Mouse (Mus musculus) embryonic facial prominence, embryonic 13.5 days (tissue): ENCODE data around the gene Hist1h2bb. TPM values are rescaled to one million over a fixed set of nuclear protein-coding genes. Genes with fewer than 3 reads are reported as not detected.

Experiments
- ATAC-seq: fragments of 200-750 bp; cut with Nextera tagmentation; 2 replicates; pipeline ENCODE4 v1.8.0; 2017; ENCODE audit warnings: low read depth; ENCODE audit not compliant: insufficient number of reproducible peaks, insufficient read depth, low FRiP score, low TSS enrichment
- H3K27ac ChIP-seq: fragments of 300-500 bp; sonication (generic); 2 replicates; pipeline ENCODE4 v1.5.1; 2015; ENCODE audit warnings: moderate library complexity, mild to moderate bottlenecking, inconsistent platforms
- H3K27me3 ChIP-seq: fragments of 300-500 bp; sonication (generic); 2 replicates; pipeline ENCODE4 v1.6.1; 2015; ENCODE audit warnings: mild to moderate bottlenecking, inconsistent platforms
- H3K36me3 ChIP-seq: fragments of 300-500 bp; sonication (generic); 2 replicates; pipeline ENCODE4 v1.6.1; 2015; ENCODE audit warnings: mild to moderate bottlenecking, inconsistent platforms
- H3K4me1 ChIP-seq: fragments of 300-500 bp; sonication (generic); 2 replicates; pipeline ENCODE4 v1.6.1; 2015; ENCODE audit warnings: inconsistent platforms
- H3K4me2 ChIP-seq: fragments of 300-500 bp; sonication (generic); 2 replicates; pipeline ENCODE4 v1.6.1; 2015; ENCODE audit warnings: moderate library complexity, mild to moderate bottlenecking, inconsistent platforms
- H3K4me3 ChIP-seq: fragments of 300-500 bp; sonication (generic); 2 replicates; pipeline ENCODE4 v1.5.1; 2015; ENCODE audit warnings: mild to moderate bottlenecking, inconsistent platforms
- H3K9ac ChIP-seq: fragments of 300-500 bp; sonication (generic); 2 replicates; pipeline ENCODE4 v1.6.1; 2015; ENCODE audit warnings: mild to moderate bottlenecking, inconsistent platforms
- H3K9me3 ChIP-seq: fragments of 300-500 bp; sonication (generic); 2 replicates; pipeline ENCODE4 v1.6.1; 2016; ENCODE audit warnings: inconsistent platforms
- WGBS: fragments of 180-500 bp; shearing (Covaris S2); methylation state at CpG from one replicate; pipeline ENCODE4 v1.1.7; 2015; ENCODE audit warnings: mixed read lengths; 5-methylcytosine and 5-hydroxymethylcytosine counted together
- microRNA-seq: library from miRNA; unstranded; fragments of <30 nt; microRNA quantifications from one replicate; pipeline ENCODE4, GENCODE M21; 2016
- polyA plus RNA-seq: library from polyadenylated mRNA; unstranded; fragments of >200 nt; fragmentation: Nextera tagmentation; extraction: Ambion mirVana; gene quantifications from 2 replicates; pipeline ENCODE4 v1.2.1, GENCODE M21; 2015

Gene Hist1h2bb
- polyA plus RNA-seq, 1 experiment from 2014 or later, result 4.2 TPM

GRCm38 (mm10) chr13:23772561-23773313 is 26.2 kb downstream of the Hist1h2bb start:
- no peaks in the 10 kb centered on the region for H3K9me3 ChIP-seq
- no peak overlapping the region for H3K27ac ChIP-seq
- H3K4me3 ChIP-seq, result peak overlapping the region; percentile 19
- H3K27me3 ChIP-seq, result no peaks in the 10 kb centered on the region
- H3K4me1 ChIP-seq, result peaks cover 8% of the 10 kb centered on the region; the same call in 1 of the 2 replicates
- H3K4me2 ChIP-seq, result peak overlapping the region; percentile 51
- WGBS, result 17% methylated on average over 21 of the region's 21 CpGs
- ATAC-seq, result no peak
- no peaks in the 10 kb centered on the region for H3K36me3 ChIP-seq
- 0 out of 2 replicates have a peak overlapping the region, but pooled peaks have one; percentile 11 for H3K9ac ChIP-seq

GRCm38 (mm10) chr13:23778339-23778738 is 31.8 kb downstream of the Hist1h2bb start:
- Histone ChIP-seq H3K27ac (no peak overlapping the region), H3K9me3 (no peaks in the 10 kb centered on the region), H3K4me1 (no peaks in the 10 kb centered on the region), H3K4me3 (no peak overlapping the region), H3K27me3 (no peaks in the 10 kb centered on the region), H3K9ac (no peak overlapping the region), H3K36me3 (no peaks in the 10 kb centered on the region), H3K4me2 (no peak overlapping the region)
- no peak for ATAC-seq
- 91% methylated on average over 7 of the region's 7 CpGs for WGBS

- WGBS, result 78% methylated on average over 4 of the region's 4 CpGs
- no peak overlapping the region for H3K4me3 ChIP-seq
- no peak for ATAC-seq
Measured at GRCm38 (mm10) chr13:23779025-23779424, 32.5 kb downstream of the Hist1h2bb start.

GRCm38 (mm10) chr13:23792520-23792919 is 46.0 kb downstream of the Hist1h2bb start:
- Histone ChIP-seq H3K4me2 (no peak overlapping the region), H3K4me3 (no peak overlapping the region), H3K27me3 (no peaks in the 10 kb centered on the region), H3K9me3 (no peaks in the 10 kb centered on the region), H3K4me1 (no peaks in the 10 kb centered on the region), H3K9ac (no peak overlapping the region), H3K27ac (no peak overlapping the region), H3K36me3 (no peaks in the 10 kb centered on the region)
- WGBS, result 43% methylated on average over 2 of the region's 2 CpGs
- ATAC-seq, result no peak

More at GRCm38 (mm10) chr13:23779025-23779424, 32.5 kb downstream of the Hist1h2bb start:
- Histone ChIP-seq H3K9me3 (no peaks in the 10 kb centered on the region), H3K4me1 (no peaks in the 10 kb centered on the region), H3K9ac (no peak overlapping the region), H3K36me3 (no peaks in the 10 kb centered on the region), H3K27me3 (no peaks in the 10 kb centered on the region), H3K4me2 (no peak overlapping the region), H3K27ac (no peak overlapping the region)

Small RNA genes within 50 kb of the gene (microRNA-seq; reads per million reads assigned to microRNA genes)
- gene Gm44314, result not detected
- not detected for gene Gm44484

Other genes starting within 250 kb of the Hist1h2bb start
- 7.3 and 7.9 TPM in 2 replicates for gene Hist1h4h, start 215.7 kb upstream of the Hist1h2bb start, polyA plus RNA-seq
- gene Hist1h2af, start 212.8 kb upstream of the Hist1h2bb start, polyA plus RNA-seq, result 6.6 and 13.4 TPM in 2 replicates
- 5.3 and 6.7 TPM in 2 replicates for gene Hist1h3g, start 211.3 kb upstream of the Hist1h2bb start, polyA plus RNA-seq
- gene Hist1h2bh, start 203.3 kb upstream of the Hist1h2bb start, polyA plus RNA-seq, result 0.98 and 1.4 TPM in 2 replicates
- 1.2 and 1.3 TPM in 2 replicates for gene Hist1h3f, start 202.7 kb upstream of the Hist1h2bb start, polyA plus RNA-seq
- gene Hist1h4f, start 195.1 kb upstream of the Hist1h2bb start, polyA plus RNA-seq, result 2.9 TPM in 1 of 2 replicates, not detected in the other
- 0.52 and 0.61 TPM in 2 replicates for gene Hist1h1d, start 193.5 kb upstream of the Hist1h2bb start, polyA plus RNA-seq
- 5.8 and 8.7 TPM in 2 replicates for gene Hist1h3e, start 184.4 kb upstream of the Hist1h2bb start, polyA plus RNA-seq
- gene Hist1h2ae, start 175.5 kb upstream of the Hist1h2bb start, polyA plus RNA-seq, result 108 and 115 TPM in 2 replicates
- 7.5 and 10.6 TPM in 2 replicates for gene Hist1h2bg, start 175.3 kb upstream of the Hist1h2bb start, polyA plus RNA-seq
- 12.2 and 13.4 TPM in 2 replicates for gene Hist1h2bf, start 172.5 kb upstream of the Hist1h2bb start, polyA plus RNA-seq
- gene Hist1h2ad, start 172.4 kb upstream of the Hist1h2bb start, polyA plus RNA-seq, result 1.7 and 3.1 TPM in 2 replicates
- gene Hist1h3d, start 171.0 kb upstream of the Hist1h2bb start, polyA plus RNA-seq, result 7.6 and 8.4 TPM in 2 replicates
- gene Hist1h4d, start 165.1 kb upstream of the Hist1h2bb start, polyA plus RNA-seq, result 141 and 160 TPM in 2 replicates
- gene Hist1h2be, start 125.6 kb upstream of the Hist1h2bb start, polyA plus RNA-seq, result 3.3 and 4.1 TPM in 2 replicates
- gene Hist1h1e, start 124.2 kb upstream of the Hist1h2bb start, polyA plus RNA-seq, result 24.8 and 26.3 TPM in 2 replicates
- 1.2 and 1.4 TPM in 2 replicates for gene Hist1h2ac, start 62.8 kb upstream of the Hist1h2bb start, polyA plus RNA-seq
- gene Hist1h2bc, start 62.5 kb upstream of the Hist1h2bb start, polyA plus RNA-seq, result 37.5 and 39.3 TPM in 2 replicates
- gene Hist1h1t, start 50.9 kb upstream of the Hist1h2bb start, polyA plus RNA-seq, result not detected in 2 replicates
- 6.3 and 9.0 TPM in 2 replicates for gene Hist1h4c, start 48.3 kb upstream of the Hist1h2bb start, polyA plus RNA-seq
- 5.1 and 6.5 TPM in 2 replicates for gene Hfe, start 35.9 kb upstream of the Hist1h2bb start, polyA plus RNA-seq
- 25.0 and 28.9 TPM in 2 replicates for gene Hist1h1c, start 7.9 kb upstream of the Hist1h2bb start, polyA plus RNA-seq
- gene Hist1h3c, start 1.1 kb upstream of the Hist1h2bb start, polyA plus RNA-seq, result 11.3 and 14.4 TPM in 2 replicates
- 53.1 and 58.6 TPM in 2 replicates for gene Hist1h2ab, start 4.4 kb downstream of the Hist1h2bb start, polyA plus RNA-seq
- gene Hist1h3b, start 5.5 kb downstream of the Hist1h2bb start, polyA plus RNA-seq, result 15.6 and 18.1 TPM in 2 replicates
- gene Hist1h4b, start 10.3 kb downstream of the Hist1h2bb start, polyA plus RNA-seq, result 7.6 and 9.2 TPM in 2 replicates
- not detected in 2 replicates for gene Hist1h4a, start 14.5 kb downstream of the Hist1h2bb start, polyA plus RNA-seq
- gene Hist1h3a, start 15.7 kb downstream of the Hist1h2bb start, polyA plus RNA-seq, result 5.8 and 8.6 TPM in 2 replicates
- 4.5 and 5.9 TPM in 2 replicates for gene Hist1h1a, start 16.9 kb downstream of the Hist1h2bb start, polyA plus RNA-seq
- gene Trim38, start 23.2 kb downstream of the Hist1h2bb start, polyA plus RNA-seq, result not detected in 2 replicates
- not detected in 2 replicates for gene Slc17a2, start 60.3 kb downstream of the Hist1h2bb start, polyA plus RNA-seq
- not detected in 2 replicates for gene Slc17a3, start 92.7 kb downstream of the Hist1h2bb start, polyA plus RNA-seq
- not detected in 2 replicates for gene Slc17a1, start 121.0 kb downstream of the Hist1h2bb start, polyA plus RNA-seq
- gene Slc17a4, start 168.3 kb downstream of the Hist1h2bb start, polyA plus RNA-seq, result not detected in 2 replicates
- not detected in 2 replicates for gene Hist1h2ba, start 187.4 kb downstream of the Hist1h2bb start, polyA plus RNA-seq
- gene Hist1h2aa, start 187.7 kb downstream of the Hist1h2bb start, polyA plus RNA-seq, result not detected in 2 replicates
- not detected in 2 replicates for gene Scgn, start 244.5 kb downstream of the Hist1h2bb start, polyA plus RNA-seq